Mouse (Mus musculus) intestine, embryonic 14.5 days (tissue): ENCODE data around the gene Gabrb3. TPM values are rescaled to one million over a fixed set of nuclear protein-coding genes. Genes with fewer than 3 reads are reported as not detected.

Experiments
- ATAC-seq: fragments of 200-750 bp; cut with Nextera tagmentation; replicated peaks from 2 replicates; pipeline ENCODE4 v1.8.0; 2017; ENCODE audit warnings: low read depth, moderate number of reproducible peaks, moderate TSS enrichment, moderate library complexity; ENCODE audit not compliant: low FRiP score, low TSS enrichment
- DNase-seq: peaks from one replicate; pipeline ENCODE4 v3.0.0-alpha.2; 2018; ENCODE audit warnings: low spot score
- H3K27ac ChIP-seq: fragments of 300-500 bp; sonication (generic); 2 replicates; pipeline ENCODE4 v1.5.1; 2014; ENCODE audit warnings: low read depth, mild to moderate bottlenecking, control low read depth
- H3K27me3 ChIP-seq: fragments of 300-500 bp; sonication (generic); replicated peaks from 2 replicates; pipeline ENCODE4 v1.6.1; 2014; ENCODE audit warnings: low read length, control low read depth; ENCODE audit not compliant: control insufficient read depth, insufficient read depth
- H3K36me3 ChIP-seq: fragments of 300-500 bp; sonication (generic); 2 replicates; pipeline ENCODE4 v1.6.1; 2014; ENCODE audit warnings: low read length, control low read depth; ENCODE audit not compliant: control insufficient read depth, insufficient read depth
- H3K4me1 ChIP-seq: fragments of 300-500 bp; sonication (generic); replicated peaks from 2 replicates; pipeline ENCODE4 v1.6.1; 2014; ENCODE audit warnings: low read length, control low read depth, mixed read lengths; ENCODE audit not compliant: control insufficient read depth, insufficient read depth
- H3K4me2 ChIP-seq: fragments of 300-500 bp; sonication (generic); 2 replicates; pipeline ENCODE4 v1.6.1; 2014; ENCODE audit warnings: low read length
- H3K4me3 ChIP-seq: fragments of 300-500 bp; sonication (generic); 2 replicates; pipeline ENCODE4 v1.5.1; 2014; ENCODE audit warnings: low read depth, low read length, control low read depth, mixed read lengths
- H3K9ac ChIP-seq: fragments of 300-500 bp; sonication (generic); 2 replicates; pipeline ENCODE4 v1.6.1; 2014; ENCODE audit warnings: mild to moderate bottlenecking, low read length
- H3K9me3 ChIP-seq: fragments of 300-500 bp; sonication (generic); 2 replicates; pipeline ENCODE4 v1.6.1; 2016; ENCODE audit warnings: low read length, control low read depth; ENCODE audit not compliant: control insufficient read depth
- WGBS: fragments of 180-500 bp; shearing (Covaris S2); extraction: QIAGEN DNeasy Blood & Tissue Kit; methylation state at CpG from one replicate; pipeline ENCODE4 v1.1.7; 2014; 5-methylcytosine and 5-hydroxymethylcytosine counted together
- polyA plus RNA-seq: library from polyadenylated mRNA; unstranded; fragments of >200 nt; fragmentation: Nextera tagmentation; extraction: Ambion mirVana; gene quantifications from 2 replicates; pipeline ENCODE4 v1.2.1, GENCODE M21; 2014

Gene Gabrb3
- polyA plus RNA-seq, 1 experiment from 2014 or later, result 2.9 TPM

- H3K36me3 ChIP-seq, result no peaks in the 10 kb centered on the region
- no peak for ATAC-seq
- WGBS, result 80% methylated on average over 4 of the region's 4 CpGs
These were observed 215.5 kb downstream of the Gabrb3 start for GRCm38 (mm10) chr7:57635026-57635425.

GRCm38 (mm10) chr7:57635687-57636086 is 216.2 kb downstream of the Gabrb3 start:
- Histone ChIP-seq H3K4me2 (no peak overlapping the region), H3K36me3 (no peaks in the 10 kb centered on the region), H3K27me3 (no peaks in the 10 kb centered on the region), H3K27ac (no peak overlapping the region), H3K9me3 (no peaks in the 10 kb centered on the region), H3K4me3 (no peak overlapping the region), H3K4me1 (no peaks in the 10 kb centered on the region), H3K9ac (no peak overlapping the region)
- ATAC-seq, result no peak
- 58% methylated on average over 4 of the region's 4 CpGs for WGBS
- no peak for DNase-seq

More at GRCm38 (mm10) chr7:57635026-57635425, 215.5 kb downstream of the Gabrb3 start:
- Histone ChIP-seq H3K27me3 (no peaks in the 10 kb centered on the region), H3K4me2 (no peak overlapping the region), H3K4me3 (no peak overlapping the region), H3K27ac (no peak overlapping the region), H3K4me1 (no peaks in the 10 kb centered on the region), H3K9ac (no peak overlapping the region), H3K9me3 (no peaks in the 10 kb centered on the region)
- no peak for DNase-seq

- H3K27ac ChIP-seq, result no peak overlapping the region
- no peak overlapping the region for H3K4me3 ChIP-seq
- DNase-seq (no peak), ATAC-seq (no peak)
- H3K9ac ChIP-seq, result no peak overlapping the region
- no peak overlapping the region for H3K4me2 ChIP-seq
- no peaks in the 10 kb centered on the region for H3K27me3 ChIP-seq
- no peaks in the 10 kb centered on the region for H3K4me1 ChIP-seq
- WGBS, result 68% methylated on average over 1 of the region's 1 CpGs
- no peaks in the 10 kb centered on the region for H3K36me3 ChIP-seq
- no peaks in the 10 kb centered on the region for H3K9me3 ChIP-seq
These were observed 221.3 kb downstream of the Gabrb3 start for GRCm38 (mm10) chr7:57640796-57641195.

GRCm38 (mm10) chr7:57647345-57647744 is 227.9 kb downstream of the Gabrb3 start:
- DNase-seq, result no peak
- WGBS, result 94% methylated on average over 2 of the region's 2 CpGs
- ATAC-seq, result no peak
- no peaks in the 10 kb centered on the region for H3K36me3 ChIP-seq
- H3K27ac ChIP-seq, result no peak overlapping the region
- no peak overlapping the region for H3K4me2 ChIP-seq
- H3K9ac ChIP-seq, result no peak overlapping the region
- H3K4me1 ChIP-seq, result no peaks in the 10 kb centered on the region
- H3K9me3 ChIP-seq, result no peaks in the 10 kb centered on the region
- no peaks in the 10 kb centered on the region for H3K27me3 ChIP-seq
- H3K4me3 ChIP-seq, result no peak overlapping the region

GRCm38 (mm10) chr7:57648136-57648755 is 228.8 kb downstream of the Gabrb3 start:
- ATAC-seq, result no peak
- Histone ChIP-seq H3K4me2 (no peak overlapping the region), H3K4me3 (no peak overlapping the region), H3K27me3 (no peaks in the 10 kb centered on the region), H3K9ac (no peak overlapping the region), H3K36me3 (no peaks in the 10 kb centered on the region), H3K27ac (no peak overlapping the region), H3K9me3 (no peaks in the 10 kb centered on the region), H3K4me1 (no peaks in the 10 kb centered on the region)
- no peak for DNase-seq
- WGBS, result 87% methylated on average over 4 of the region's 4 CpGs

GRCm38 (mm10) chr7:57677352-57677751 is 257.9 kb downstream of the Gabrb3 start:
- Histone ChIP-seq H3K9ac (no peak overlapping the region), H3K27me3 (no peaks in the 10 kb centered on the region), H3K27ac (no peak overlapping the region), H3K36me3 (no peaks in the 10 kb centered on the region), H3K4me3 (no peak overlapping the region), H3K9me3 (no peaks in the 10 kb centered on the region), H3K4me2 (no peak overlapping the region), H3K4me1 (no peaks in the 10 kb centered on the region)
- WGBS, result 77% methylated on average over 6 of the region's 6 CpGs
- DNase-seq (no peak), ATAC-seq (no peak)

GRCm38 (mm10) chr7:57689836-57690235 is 270.3 kb downstream of the Gabrb3 start:
- no peak overlapping the region for H3K4me3 ChIP-seq
- no peak overlapping the region for H3K9ac ChIP-seq
- no peak overlapping the region for H3K4me2 ChIP-seq
- no peaks in the 10 kb centered on the region for H3K27me3 ChIP-seq
- no peaks in the 10 kb centered on the region for H3K4me1 ChIP-seq
- no peak overlapping the region for H3K27ac ChIP-seq
- H3K36me3 ChIP-seq, result no peaks in the 10 kb centered on the region
- DNase-seq (no peak), ATAC-seq (no peak)
- 77% methylated on average over 4 of the region's 4 CpGs for WGBS
- no peaks in the 10 kb centered on the region for H3K9me3 ChIP-seq

GRCm38 (mm10) chr7:57700370-57700769 is 280.9 kb downstream of the Gabrb3 start:
- 77% methylated on average over 7 of the region's 7 CpGs for WGBS
- Histone ChIP-seq H3K4me1 (no peaks in the 10 kb centered on the region), H3K4me2 (no peak overlapping the region), H3K27ac (no peak overlapping the region), H3K4me3 (no peak overlapping the region), H3K36me3 (no peaks in the 10 kb centered on the region), H3K9me3 (no peaks in the 10 kb centered on the region), H3K27me3 (no peaks in the 10 kb centered on the region), H3K9ac (no peak overlapping the region)
- DNase-seq (no peak), ATAC-seq (no peak)

GRCm38 (mm10) chr7:57701046-57701445 is 281.6 kb downstream of the Gabrb3 start:
- H3K4me2 ChIP-seq, result no peak overlapping the region
- H3K9me3 ChIP-seq, result no peaks in the 10 kb centered on the region
- H3K36me3 ChIP-seq, result no peaks in the 10 kb centered on the region
- DNase-seq (no peak), ATAC-seq (no peak)
- H3K4me3 ChIP-seq, result no peak overlapping the region
- H3K4me1 ChIP-seq, result no peaks in the 10 kb centered on the region
- H3K27me3 ChIP-seq, result no peaks in the 10 kb centered on the region
- no peak overlapping the region for H3K9ac ChIP-seq
- H3K27ac ChIP-seq, result no peak overlapping the region
